Mouse (Mus musculus) E14TG2a.4 (cell line): ENCODE results near the gene Zan.

Source experiments
- CTCF ChIP-seq: conservative IDR thresholded peaks from 2 replicates; pipeline ENCODE4 v1.5.1; 2014; ENCODE audit warnings: low read length
- NANOG ChIP-seq: IDR thresholded peaks from 2 replicates; pipeline ENCODE4 v1.6.1; 2014; ENCODE audit warnings: borderline replicate concordance, low read length, mixed read lengths
- POU5F1 ChIP-seq: IDR thresholded peaks from 2 replicates; pipeline ENCODE4 v1.6.1; 2014; ENCODE audit warnings: low read length, borderline replicate concordance

DNA sequence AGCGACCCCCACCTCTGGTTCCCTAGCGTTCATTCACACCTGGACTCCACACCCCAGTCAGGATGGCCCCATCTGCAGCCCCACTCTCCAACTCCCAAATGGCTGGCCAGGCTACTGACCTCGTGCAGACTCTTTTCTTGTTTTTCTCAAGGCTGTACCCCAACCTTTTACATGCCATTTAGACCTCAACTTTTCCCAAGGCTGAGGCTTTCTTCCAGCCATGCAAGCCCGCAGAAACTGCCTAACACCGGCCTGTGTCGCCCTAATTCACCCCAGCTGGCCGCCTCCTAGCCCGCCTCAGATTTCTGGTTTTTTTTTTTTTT lies 125.8 kb downstream of the Zan start:
- TF ChIP-seq CTCF (no peak), NANOG (no peak), POU5F1 (no peak)
